Mouse (Mus musculus): ENCODE measurements around the gene Iapp.

GRCm38 (mm10) chr6:142345440-142346038 lies 47.3 kb downstream of the Iapp start, which contains the start of gene Pyroxd1:
- TF ChIP-seq CTCF (IDR thresholded peaks at IDR 0.05; ENCODE audit: control insufficient read depth, insufficient read depth, insufficient read length), result no peak
- TF ChIP-seq USF1 (IDR thresholded peaks at IDR 0.05; ENCODE audit: low read depth), result peak; percentile 51
- no peak for TF ChIP-seq MYOD1 (IDR thresholded peaks at IDR 0.05; ENCODE audit: control insufficient read depth, insufficient read length, low read depth)
- peak; percentile 91 for TF ChIP-seq MAX (IDR thresholded peaks at IDR 0.05)
- no peak for TF ChIP-seq FOSL1 (IDR thresholded peaks at IDR 0.05; ENCODE audit: insufficient read depth, low read length, poor library complexity, severe bottlenecking)
- no peak for TF ChIP-seq CEBPB (IDR thresholded peaks at IDR 0.05; ENCODE audit: low read depth)

Data from C2C12 (cell line).